Mouse (Mus musculus) C2C12 (cell line): ENCODE results near the gene Rnf157.

Source experiments
- CTCF ChIP-seq: IDR thresholded peaks from one replicate; pipeline ENCODE4 v1.5.1; 2011; ENCODE audit not compliant: control insufficient read depth, insufficient read depth, insufficient read length
- MAX ChIP-seq: IDR thresholded peaks from one replicate; pipeline ENCODE4 v1.6.1; 2011; ENCODE audit warnings: mild to moderate bottlenecking, control low read depth
- USF1 ChIP-seq: IDR thresholded peaks from one replicate; pipeline ENCODE4 v1.6.1; 2011; ENCODE audit warnings: low read depth, mild to moderate bottlenecking, control low read depth, moderate library complexity

- no peak for TF ChIP-seq CTCF
- TF ChIP-seq MAX = no peak
- TF ChIP-seq USF1 = no peak
These were observed 6.1 kb upstream of the Rnf157 start for GRCm38 (mm10) chr11:116418841-116419462.
